Mouse (Mus musculus): ENCODE measurements around the gene Kif1b. TPM values are rescaled to one million over a fixed set of nuclear protein-coding genes. Genes with fewer than 3 reads are reported as not detected.

Kif1b gene
- polyA plus RNA-seq, 1 experiment from 2014 or later = 49.2 TPM

DNA sequence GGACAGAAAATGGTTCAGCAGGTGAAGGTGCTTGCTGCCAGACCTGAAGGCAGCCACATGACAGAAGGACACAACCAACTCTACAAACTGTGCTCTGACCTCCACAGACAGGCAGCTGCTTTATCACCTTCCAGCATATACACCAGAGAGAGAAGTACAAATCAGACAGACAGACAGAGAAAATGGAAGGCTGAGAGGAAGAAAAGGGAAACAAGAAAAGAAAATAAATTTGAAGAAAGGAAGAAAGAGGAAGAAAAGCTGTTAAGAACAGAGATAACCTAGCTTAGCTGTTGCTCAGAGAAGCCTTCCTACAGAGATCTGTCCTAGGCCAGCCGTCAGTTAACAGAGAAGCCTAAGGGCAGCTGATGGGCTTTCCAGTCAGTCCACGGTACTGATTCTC is 148.3 kb downstream of the Kif1b start:
- ATAC-seq (ENCODE audit: low FRiP score, low read depth) = no peak
- Histone ChIP-seq H3K27ac (no peak overlapping the region), H3K4me2 (replicated peaks) (no peak overlapping the region), H3K36me3 (peaks cover 99% of the 10 kb centered on the region), H3K4me3 (no peak overlapping the region), H3K27me3 (no peaks in the 10 kb centered on the region), H3K4me1 (no peaks in the 10 kb centered on the region), H3K9ac (no peak overlapping the region), H3K9me3 (no peaks in the 10 kb centered on the region)
- 84% methylated on average over 2 of the region's 2 CpGs for WGBS

DNA sequence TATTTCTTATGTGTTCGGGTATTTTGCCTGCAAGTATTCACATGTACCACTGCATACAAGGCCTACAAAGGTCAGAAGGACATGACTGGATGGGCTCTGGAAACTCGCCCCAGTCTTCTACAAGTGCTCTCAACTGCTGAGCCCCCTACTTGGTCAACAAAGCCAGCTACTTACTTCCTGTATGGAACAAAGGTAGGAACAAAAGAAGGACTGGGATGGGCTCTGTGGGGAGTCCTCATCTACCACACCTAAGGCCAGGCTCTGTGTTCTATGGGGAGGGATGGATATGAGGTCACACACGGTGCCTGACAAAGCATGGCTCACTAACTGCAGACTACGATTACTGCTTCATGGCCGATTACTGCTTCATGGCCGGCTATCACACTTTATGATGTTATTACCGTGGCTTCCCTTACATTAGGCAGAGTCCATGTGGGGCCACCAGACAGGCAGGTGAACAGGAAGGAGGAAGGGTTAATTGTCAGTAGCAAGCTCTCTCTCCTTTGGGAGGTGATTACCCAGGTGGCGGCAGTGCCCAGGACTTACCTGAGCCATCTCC is 150.0 kb downstream of the Kif1b start:
- no peaks in the 10 kb centered on the region for H3K9me3 ChIP-seq
- H3K27me3 ChIP-seq = no peaks in the 10 kb centered on the region
- WGBS = 89% methylated on average over 8 of the region's 8 CpGs
- no peak overlapping the region for H3K27ac ChIP-seq
- peaks cover 99% of the 10 kb centered on the region for H3K36me3 ChIP-seq
- H3K4me2 ChIP-seq (replicated peaks) = no peak overlapping the region
- H3K9ac ChIP-seq = no peak overlapping the region
- no peak overlapping the region for H3K4me3 ChIP-seq
- H3K4me1 ChIP-seq = no peaks in the 10 kb centered on the region
- no peak for ATAC-seq (ENCODE audit: low FRiP score, low read depth)

DNA sequence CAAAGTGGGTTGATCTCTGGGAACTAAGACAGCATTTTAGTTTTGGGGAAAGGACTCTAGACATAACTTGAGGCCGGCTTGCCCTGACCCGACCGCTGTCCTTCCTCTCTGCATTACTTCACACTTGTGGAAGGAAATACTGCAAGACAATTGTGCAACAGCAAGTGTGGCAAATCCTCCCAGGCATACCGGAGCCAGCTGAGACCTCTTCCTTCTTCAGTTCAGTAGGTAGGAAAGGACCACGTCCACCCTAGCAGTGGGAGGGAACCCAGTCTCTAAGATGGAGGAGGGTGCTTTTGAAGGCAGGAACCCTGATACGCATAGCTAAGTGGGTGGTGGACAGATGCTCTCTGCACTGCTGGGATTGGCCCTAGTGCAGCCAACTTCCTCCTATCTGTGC is 151.8 kb downstream of the Kif1b start:
- H3K4me1 ChIP-seq = no peaks in the 10 kb centered on the region
- ATAC-seq (ENCODE audit: low FRiP score, low read depth) = no peak
- H3K4me2 ChIP-seq (replicated peaks) = no peak overlapping the region
- peaks cover 100% of the 10 kb centered on the region for H3K36me3 ChIP-seq
- no peaks in the 10 kb centered on the region for H3K9me3 ChIP-seq
- H3K9ac ChIP-seq = no peak overlapping the region
- H3K27me3 ChIP-seq = no peaks in the 10 kb centered on the region
- no peak overlapping the region for H3K27ac ChIP-seq
- 96% methylated on average over 6 of the region's 6 CpGs for WGBS
- H3K4me3 ChIP-seq = no peak overlapping the region

DNA sequence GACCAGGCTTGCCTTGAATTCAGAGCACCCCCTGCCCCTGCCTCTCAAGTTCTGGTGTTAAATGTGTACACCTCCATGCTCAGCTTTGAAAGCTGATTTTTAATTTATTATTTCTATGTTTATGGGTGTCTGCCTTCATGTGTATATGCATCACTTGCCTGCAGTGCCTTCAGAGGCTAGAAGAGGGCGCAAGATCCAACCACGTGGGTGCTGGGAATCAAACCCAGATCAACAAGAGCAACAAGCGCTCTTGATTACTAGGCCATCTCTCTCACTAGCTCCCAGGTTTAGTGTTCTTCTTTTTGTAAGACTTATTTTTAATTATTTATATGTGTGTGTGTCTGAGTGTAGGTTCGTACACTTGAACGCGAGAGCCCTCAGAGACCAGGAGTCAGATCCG is 152.6 kb downstream of the Kif1b start:
- no peak overlapping the region for H3K4me3 ChIP-seq
- no peak overlapping the region for H3K9ac ChIP-seq
- peaks cover 100% of the 10 kb centered on the region for H3K36me3 ChIP-seq
- no peak for ATAC-seq (ENCODE audit: low FRiP score, low read depth)
- H3K9me3 ChIP-seq = no peaks in the 10 kb centered on the region
- no peak overlapping the region for H3K4me2 ChIP-seq (replicated peaks)
- H3K4me1 ChIP-seq = no peaks in the 10 kb centered on the region
- no peaks in the 10 kb centered on the region for H3K27me3 ChIP-seq
- 99% methylated on average over 7 of the region's 7 CpGs for WGBS
- no peak overlapping the region for H3K27ac ChIP-seq

DNA sequence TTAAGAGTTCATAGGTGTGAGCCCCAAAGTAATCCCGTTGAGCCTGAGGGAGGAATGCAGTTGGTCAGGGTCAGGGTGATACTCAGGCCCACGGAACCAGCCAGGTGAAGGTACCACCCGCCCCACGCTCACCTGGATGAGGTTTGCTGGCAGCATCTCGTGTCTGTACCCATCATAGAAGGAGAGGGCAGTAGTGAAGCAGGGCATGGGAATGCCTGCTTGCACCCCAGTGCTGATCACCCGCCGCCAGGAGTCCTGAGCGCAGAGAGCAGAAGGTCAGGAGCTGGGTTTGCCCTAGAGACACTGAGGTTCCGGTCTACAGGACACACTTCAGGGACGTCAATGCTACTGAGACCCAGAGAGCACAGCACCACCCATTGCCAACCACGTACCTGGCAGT is 156.8 kb downstream of the Kif1b start:
- Histone ChIP-seq H3K9ac (no peak overlapping the region), H3K4me2 (replicated peaks) (no peak overlapping the region), H3K9me3 (no peaks in the 10 kb centered on the region), H3K4me1 (0 out of 2 replicates have a peak, but pooled peaks cover 6% of the 10 kb centered on the region), H3K4me3 (no peak overlapping the region), H3K27ac (no peak overlapping the region), H3K36me3 (peaks cover 69% of the 10 kb centered on the region), H3K27me3 (no peaks in the 10 kb centered on the region)
- 94% methylated on average over 11 of the region's 11 CpGs for WGBS
- no peak for ATAC-seq (ENCODE audit: low FRiP score, low read depth)

DNA sequence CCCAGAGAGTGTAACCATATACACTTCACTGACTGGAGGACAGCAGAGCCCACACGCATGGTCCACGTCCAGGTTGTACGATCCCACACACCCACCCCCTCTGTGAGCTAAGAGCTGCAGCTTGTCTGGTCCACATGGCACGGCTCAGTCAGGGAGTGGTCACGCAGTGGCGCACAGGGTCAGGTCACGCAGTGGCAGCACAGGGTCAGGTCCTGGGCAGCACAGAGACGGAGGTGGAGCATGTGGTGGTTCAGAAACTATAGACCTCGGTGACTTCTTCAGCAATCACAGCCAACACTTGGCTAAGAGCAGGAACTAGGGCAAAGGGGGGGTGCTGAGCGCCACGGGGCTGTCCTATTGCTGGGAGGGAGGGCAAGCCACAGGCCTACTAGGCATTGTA is 157.2 kb downstream of the Kif1b start:
- no peaks in the 10 kb centered on the region for H3K27me3 ChIP-seq
- H3K4me2 ChIP-seq (replicated peaks) = no peak overlapping the region
- 88% methylated on average over 11 of the region's 11 CpGs for WGBS
- ATAC-seq (ENCODE audit: low FRiP score, low read depth) = no peak
- H3K4me3 ChIP-seq = no peak overlapping the region
- peaks cover 64% of the 10 kb centered on the region for H3K36me3 ChIP-seq
- H3K9me3 ChIP-seq = no peaks in the 10 kb centered on the region
- no peak overlapping the region for H3K27ac ChIP-seq
- 0 out of 2 replicates have a peak, but pooled peaks cover 6% of the 10 kb centered on the region for H3K4me1 ChIP-seq
- H3K9ac ChIP-seq = no peak overlapping the region

DNA sequence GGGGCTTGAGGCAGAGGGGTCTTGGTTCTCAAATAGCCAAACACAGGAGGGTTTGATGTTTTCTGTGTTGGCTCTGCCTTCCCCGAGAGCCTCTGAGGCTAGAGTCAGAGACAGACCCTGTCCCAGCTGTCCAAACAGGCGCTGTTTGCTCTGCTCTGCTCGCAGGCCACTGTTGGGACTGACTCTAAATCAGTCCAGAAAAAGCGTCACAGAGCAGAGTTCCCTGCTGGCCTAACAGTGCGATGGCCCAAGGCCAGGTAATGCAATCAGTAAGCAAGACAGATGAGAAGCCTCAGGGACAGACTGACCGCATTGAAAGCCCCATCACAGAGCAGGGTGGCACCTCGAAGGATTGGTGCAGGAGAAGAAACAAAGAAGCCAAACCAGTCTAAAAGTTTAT is 157.9 kb downstream of the Kif1b start:
- no peak for ATAC-seq (ENCODE audit: low FRiP score, low read depth)
- Histone ChIP-seq H3K9ac (no peak overlapping the region), H3K27me3 (no peaks in the 10 kb centered on the region), H3K4me3 (no peak overlapping the region), H3K27ac (no peak overlapping the region), H3K36me3 (peaks cover 58% of the 10 kb centered on the region), H3K4me2 (replicated peaks) (no peak overlapping the region), H3K9me3 (no peaks in the 10 kb centered on the region), H3K4me1 (0 out of 2 replicates have a peak, but pooled peaks cover 6% of the 10 kb centered on the region)
- WGBS = 79% methylated on average over 7 of the region's 7 CpGs

DNA sequence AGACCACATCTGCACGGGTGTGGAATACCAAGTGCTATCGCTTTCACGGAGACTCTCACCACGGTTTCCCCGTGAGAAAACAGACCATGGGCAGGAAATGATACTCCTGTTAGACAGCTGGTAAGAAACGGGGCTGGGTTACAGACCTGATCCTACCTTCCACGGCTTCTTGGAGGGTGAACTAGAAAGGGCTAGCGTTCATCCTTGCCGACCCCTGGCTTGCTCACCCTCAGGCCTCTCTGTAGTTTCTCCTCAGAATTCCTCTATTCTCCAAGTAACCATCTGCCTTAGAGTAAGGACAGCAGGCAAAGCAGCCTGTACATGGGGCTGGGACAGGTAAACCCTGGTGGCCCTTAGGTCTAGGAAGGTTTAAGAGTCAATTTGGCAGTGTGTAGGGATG is 158.3 kb downstream of the Kif1b start:
- H3K9me3 ChIP-seq = no peaks in the 10 kb centered on the region
- no peak overlapping the region for H3K27ac ChIP-seq
- H3K9ac ChIP-seq = no peak overlapping the region
- H3K4me2 ChIP-seq (replicated peaks) = no peak overlapping the region
- H3K4me1 ChIP-seq = 0 out of 2 replicates have a peak, but pooled peaks cover 6% of the 10 kb centered on the region
- H3K36me3 ChIP-seq = peaks cover 54% of the 10 kb centered on the region
- WGBS = 79% methylated on average over 9 of the region's 9 CpGs
- no peaks in the 10 kb centered on the region for H3K27me3 ChIP-seq
- ATAC-seq (ENCODE audit: low FRiP score, low read depth) = no peak
- H3K4me3 ChIP-seq = no peak overlapping the region

DNA sequence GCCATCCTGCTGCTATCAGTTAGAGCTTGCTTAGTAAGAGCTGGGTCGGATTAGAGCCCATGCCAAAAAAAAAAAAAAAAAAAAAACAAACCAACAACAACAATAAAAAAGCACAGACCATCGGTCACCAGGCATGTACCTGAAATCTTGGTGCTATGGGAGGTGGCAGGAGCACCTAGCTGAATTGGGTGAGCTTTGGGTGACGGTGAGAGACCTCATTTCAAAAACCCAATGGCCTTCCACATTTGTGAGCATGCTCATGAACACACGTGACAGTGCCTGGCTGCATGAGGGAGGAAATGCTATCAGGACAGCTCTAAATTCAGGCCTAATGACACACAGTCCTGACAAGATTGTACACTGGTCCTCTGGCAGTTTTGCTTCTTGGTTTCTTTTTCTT is 159.4 kb downstream of the Kif1b start:
- Histone ChIP-seq H3K4me2 (replicated peaks) (no peak overlapping the region), H3K27ac (no peak overlapping the region), H3K4me3 (no peak overlapping the region), H3K4me1 (0 out of 2 replicates have a peak, but pooled peaks cover 6% of the 10 kb centered on the region), H3K36me3 (peaks cover 42% of the 10 kb centered on the region), H3K9ac (no peak overlapping the region), H3K9me3 (no peaks in the 10 kb centered on the region), H3K27me3 (no peaks in the 10 kb centered on the region)
- WGBS = 73% methylated on average over 4 of the region's 4 CpGs
- no peak for ATAC-seq (ENCODE audit: low FRiP score, low read depth)

DNA sequence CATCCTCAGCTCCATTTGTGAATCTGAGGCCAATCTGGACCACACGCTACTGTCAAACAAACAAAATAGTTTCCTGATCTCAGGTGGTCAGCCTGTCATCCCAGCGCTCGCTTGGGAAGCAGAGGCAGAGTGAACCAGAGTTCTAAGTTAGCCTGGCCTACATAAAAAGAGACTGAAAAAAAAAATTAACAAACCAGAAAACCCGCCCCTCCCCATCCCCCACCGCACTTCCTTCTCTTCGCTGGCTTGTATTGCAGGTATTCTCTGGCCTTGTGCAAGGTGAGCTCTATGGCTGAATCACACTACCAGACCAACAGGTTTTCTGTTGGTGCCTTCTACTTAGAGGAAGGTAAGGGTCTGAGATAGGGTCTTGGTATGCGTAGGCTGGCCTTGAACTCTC is 160.0 kb downstream of the Kif1b start:
- 84% methylated on average over 7 of the region's 7 CpGs for WGBS
- no peak for ATAC-seq (ENCODE audit: low FRiP score, low read depth)

DNA sequence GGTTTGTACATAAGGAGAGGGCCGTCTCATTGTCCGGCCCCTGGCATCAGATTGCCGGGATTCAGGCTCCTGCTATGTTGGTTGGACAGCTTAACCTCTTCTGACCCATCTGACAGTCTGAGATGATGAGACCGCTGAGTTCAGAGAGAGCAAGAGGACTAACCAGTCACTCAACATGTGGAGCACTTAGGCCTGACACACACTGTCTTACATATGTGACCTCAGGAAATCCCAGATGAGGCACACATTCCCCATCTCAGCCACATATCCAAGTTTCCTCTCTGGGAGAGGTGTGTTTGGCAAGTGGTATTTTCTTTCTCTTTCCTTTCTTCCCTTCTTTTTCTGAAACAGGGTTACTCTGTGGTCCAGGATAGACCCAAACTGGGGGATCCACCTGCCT is 162.3 kb downstream of the Kif1b start:
- H3K4me3 ChIP-seq = no peak overlapping the region
- no peak overlapping the region for H3K4me2 ChIP-seq (replicated peaks)
- ATAC-seq (ENCODE audit: low FRiP score, low read depth) = no peak
- WGBS = 84% methylated on average over 4 of the region's 4 CpGs
- no peaks in the 10 kb centered on the region for H3K9me3 ChIP-seq
- peaks cover 13% of the 10 kb centered on the region for H3K36me3 ChIP-seq
- no peaks in the 10 kb centered on the region for H3K27me3 ChIP-seq
- H3K27ac ChIP-seq = no peak overlapping the region
- H3K4me1 ChIP-seq = 0 out of 2 replicates have a peak, but pooled peaks cover 6% of the 10 kb centered on the region
- no peak overlapping the region for H3K9ac ChIP-seq

More for the DNA sequence above, 160.0 kb downstream of the Kif1b start:
- H3K36me3 ChIP-seq = peaks cover 37% of the 10 kb centered on the region
- H3K27me3 ChIP-seq = no peaks in the 10 kb centered on the region
- no peak overlapping the region for H3K9ac ChIP-seq
- no peaks in the 10 kb centered on the region for H3K9me3 ChIP-seq
- H3K4me1 ChIP-seq = 0 out of 2 replicates have a peak, but pooled peaks cover 6% of the 10 kb centered on the region
- H3K27ac ChIP-seq = no peak overlapping the region
- H3K4me2 ChIP-seq (replicated peaks) = no peak overlapping the region
- no peak overlapping the region for H3K4me3 ChIP-seq

DNA sequence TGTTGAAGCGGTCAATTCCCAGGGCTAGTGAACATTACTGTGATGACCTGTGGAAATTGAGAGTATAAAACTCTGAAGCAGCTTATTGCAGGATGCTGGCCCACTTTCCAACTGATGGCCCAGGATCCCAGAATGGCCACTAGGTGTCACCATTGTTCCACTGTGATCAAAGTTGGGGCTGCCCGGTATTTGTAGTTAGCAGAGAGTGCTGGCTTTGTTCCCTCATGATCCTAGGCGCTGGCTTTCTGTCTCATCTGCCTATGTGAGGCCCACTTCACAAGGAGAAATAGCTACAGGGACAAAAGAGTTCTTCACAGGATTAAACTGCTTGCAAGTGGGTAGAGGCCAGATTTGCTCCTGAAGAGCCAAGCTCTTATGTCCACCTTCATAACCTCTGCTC is 163.0 kb downstream of the Kif1b start:
- Histone ChIP-seq H3K4me2 (replicated peaks) (no peak overlapping the region), H3K27ac (no peak overlapping the region), H3K4me3 (no peak overlapping the region), H3K36me3 (peaks cover 6% of the 10 kb centered on the region), H3K27me3 (no peaks in the 10 kb centered on the region), H3K9ac (no peak overlapping the region), H3K9me3 (no peaks in the 10 kb centered on the region), H3K4me1 (0 out of 2 replicates have a peak, but pooled peaks cover 6% of the 10 kb centered on the region)
- ATAC-seq (ENCODE audit: low FRiP score, low read depth) = peak; percentile 88
- 7% methylated on average over 3 of the region's 3 CpGs for WGBS

DNA sequence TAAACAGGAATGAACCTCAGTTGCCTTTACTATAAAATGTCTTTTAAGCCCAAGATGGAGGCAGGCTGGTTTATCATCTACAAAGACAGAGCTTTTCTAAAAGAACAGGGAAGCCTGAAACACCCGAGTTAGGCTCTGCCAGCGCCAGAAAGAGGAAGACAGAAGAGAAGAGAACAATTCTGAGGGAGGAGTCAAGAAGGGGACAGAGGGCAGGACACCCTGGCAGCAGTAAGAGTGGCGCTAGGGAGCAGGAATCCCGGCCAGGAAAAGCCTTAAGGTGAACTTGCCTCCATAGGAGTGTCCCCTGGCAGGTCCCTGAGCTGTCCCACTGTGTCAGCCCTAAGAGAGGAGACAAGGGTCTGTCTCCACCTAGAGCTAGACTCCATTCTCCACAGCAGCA is 163.9 kb downstream of the Kif1b start:
- H3K27me3 ChIP-seq = no peaks in the 10 kb centered on the region
- H3K4me1 ChIP-seq = 0 out of 2 replicates have a peak, but pooled peaks cover 6% of the 10 kb centered on the region
- no peak overlapping the region for H3K9ac ChIP-seq
- ATAC-seq (ENCODE audit: low FRiP score, low read depth) = no peak
- no peak overlapping the region for H3K27ac ChIP-seq
- H3K36me3 ChIP-seq = no peaks in the 10 kb centered on the region
- 38% methylated on average over 4 of the region's 4 CpGs for WGBS
- no peak overlapping the region for H3K4me3 ChIP-seq
- H3K9me3 ChIP-seq = no peaks in the 10 kb centered on the region
- no peak overlapping the region for H3K4me2 ChIP-seq (replicated peaks)

All from limb, embryonic 13.5 days (tissue).